Mouse (Mus musculus): Measurements from ENCODE around the gene Scd2. TPM values are rescaled to one million over a fixed set of nuclear protein-coding genes. Genes with fewer than 3 reads are reported as not detected.

Scd2 gene
- polyA plus RNA-seq, 1 experiment = 71.6 TPM

DNA sequence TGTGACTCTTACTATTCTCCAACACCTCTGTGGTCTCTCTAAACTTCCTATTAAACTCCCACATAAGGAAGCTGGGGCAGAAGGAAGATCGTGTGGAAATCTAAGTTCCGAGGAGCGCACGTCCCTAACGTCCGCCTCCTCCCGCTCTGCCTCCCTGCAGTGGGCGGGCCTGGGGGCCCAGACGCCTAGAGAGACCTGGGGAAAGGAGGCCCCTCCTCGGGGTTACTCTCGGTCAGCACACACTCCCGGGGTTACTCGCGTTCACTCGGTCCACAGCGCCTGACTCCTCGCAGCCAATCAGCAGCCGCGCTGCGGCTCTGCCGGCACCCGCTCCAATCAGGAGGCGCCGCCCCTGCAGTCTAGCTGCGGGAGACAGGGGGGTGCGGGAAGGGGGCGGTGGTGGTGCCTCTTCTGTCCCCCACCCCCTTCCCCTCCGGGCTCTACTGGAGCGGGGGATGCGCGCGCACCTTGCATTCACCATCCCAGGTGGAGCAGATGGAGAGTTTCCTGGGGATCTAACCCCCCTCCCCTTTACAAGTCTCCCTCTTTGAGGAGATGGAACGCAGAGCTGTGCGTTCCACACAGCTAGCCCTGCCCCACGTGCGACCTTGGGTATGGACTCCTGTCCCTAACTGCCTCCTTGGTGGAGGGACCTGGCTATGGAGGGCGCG lies 9.3 kb upstream of the Scd2 start:
- H3K27me3 ChIP-seq (ENCODE audit: control insufficient read depth, insufficient read depth, low read length) = no peaks in the 10 kb centered on the region
- H3K27ac ChIP-seq (ENCODE audit: control insufficient read depth, insufficient read depth, low read depth, low read length) = peak overlapping the region; percentile 95
- H3K4me1 ChIP-seq (ENCODE audit: control insufficient read depth, insufficient read depth, low read length) = peaks cover 19% of the 10 kb centered on the region
- H3K4me3 ChIP-seq (ENCODE audit: control insufficient read depth, low read depth, low read length) = peak overlapping the region; percentile 82
- TF ChIP-seq CTCF (IDR thresholded peaks at IDR 0.05; ENCODE audit: control insufficient read depth, insufficient read depth, insufficient replicate concordance, low read depth, low read length) (no peak), POLR2A (IDR thresholded peaks at IDR 0.05; ENCODE audit: control insufficient read depth, low read depth, low read length) (peak; percentile 51; the same call in 1 of the 2 replicates)
- no peaks in the 10 kb centered on the region for H3K36me3 ChIP-seq (ENCODE audit: control insufficient read depth, insufficient read depth, low read length)

GRCm38 (mm10) chr19:44284723-44285122 lies 8.8 kb upstream of the Scd2 start:
- no peak; the same call in 1 of the 2 replicates for TF ChIP-seq POLR2A (IDR thresholded peaks at IDR 0.05; ENCODE audit: control insufficient read depth, low read depth, low read length)
- TF ChIP-seq CTCF (IDR thresholded peaks at IDR 0.05; ENCODE audit: control insufficient read depth, insufficient read depth, insufficient replicate concordance, low read depth, low read length) = no peak
- peak overlapping the region; percentile 82 for H3K4me3 ChIP-seq (ENCODE audit: control insufficient read depth, low read depth, low read length)
- no peaks in the 10 kb centered on the region for H3K36me3 ChIP-seq (ENCODE audit: control insufficient read depth, insufficient read depth, low read length)
- H3K4me1 ChIP-seq (ENCODE audit: control insufficient read depth, insufficient read depth, low read length) = peaks cover 19% of the 10 kb centered on the region
- H3K27me3 ChIP-seq (ENCODE audit: control insufficient read depth, insufficient read depth, low read length) = no peaks in the 10 kb centered on the region
- H3K27ac ChIP-seq (ENCODE audit: control insufficient read depth, insufficient read depth, low read depth, low read length) = peak overlapping the region; percentile 95

- TF ChIP-seq POLR2A (IDR thresholded peaks at IDR 0.05; ENCODE audit: control insufficient read depth, low read depth, low read length) = no peak
- no peak for TF ChIP-seq CTCF (IDR thresholded peaks at IDR 0.05; ENCODE audit: control insufficient read depth, insufficient read depth, insufficient replicate concordance, low read depth, low read length)
- peaks cover 19% of the 10 kb centered on the region for H3K4me1 ChIP-seq (ENCODE audit: control insufficient read depth, insufficient read depth, low read length)
- no peak overlapping the region for H3K4me3 ChIP-seq (ENCODE audit: control insufficient read depth, low read depth, low read length)
- no peaks in the 10 kb centered on the region for H3K36me3 ChIP-seq (ENCODE audit: control insufficient read depth, insufficient read depth, low read length)
- no peaks in the 10 kb centered on the region for H3K27me3 ChIP-seq (ENCODE audit: control insufficient read depth, insufficient read depth, low read length)
- H3K27ac ChIP-seq (ENCODE audit: control insufficient read depth, insufficient read depth, low read depth, low read length) = no peak overlapping the region
Observed at GRCm38 (mm10) chr19:44285554-44285953, 7.9 kb upstream of the Scd2 start.

- no peak overlapping the region for H3K27ac ChIP-seq (ENCODE audit: control insufficient read depth, insufficient read depth, low read depth, low read length)
- H3K27me3 ChIP-seq (ENCODE audit: control insufficient read depth, insufficient read depth, low read length) = no peaks in the 10 kb centered on the region
- H3K4me3 ChIP-seq (ENCODE audit: control insufficient read depth, low read depth, low read length) = no peak overlapping the region
- TF ChIP-seq POLR2A (IDR thresholded peaks at IDR 0.05; ENCODE audit: control insufficient read depth, low read depth, low read length) (no peak), CTCF (IDR thresholded peaks at IDR 0.05; ENCODE audit: control insufficient read depth, insufficient read depth, insufficient replicate concordance, low read depth, low read length) (no peak)
- peaks cover 19% of the 10 kb centered on the region for H3K4me1 ChIP-seq (ENCODE audit: control insufficient read depth, insufficient read depth, low read length)
- no peaks in the 10 kb centered on the region for H3K36me3 ChIP-seq (ENCODE audit: control insufficient read depth, insufficient read depth, low read length)
Observed at GRCm38 (mm10) chr19:44286109-44286508, 7.4 kb upstream of the Scd2 start.

- Histone ChIP-seq H3K27ac (ENCODE audit: control insufficient read depth, insufficient read depth, low read depth, low read length) (no peak overlapping the region), H3K4me3 (ENCODE audit: control insufficient read depth, low read depth, low read length) (no peak overlapping the region), H3K4me1 (ENCODE audit: control insufficient read depth, insufficient read depth, low read length) (peaks cover 16% of the 10 kb centered on the region), H3K36me3 (ENCODE audit: control insufficient read depth, insufficient read depth, low read length) (no peaks in the 10 kb centered on the region), H3K27me3 (ENCODE audit: control insufficient read depth, insufficient read depth, low read length) (no peaks in the 10 kb centered on the region)
- no peak for TF ChIP-seq POLR2A (IDR thresholded peaks at IDR 0.05; ENCODE audit: control insufficient read depth, low read depth, low read length)
- no peak for TF ChIP-seq CTCF (IDR thresholded peaks at IDR 0.05; ENCODE audit: control insufficient read depth, insufficient read depth, insufficient replicate concordance, low read depth, low read length)
Observed at GRCm38 (mm10) chr19:44287415-44288110, 5.9 kb upstream of the Scd2 start.

GRCm38 (mm10) chr19:44292083-44292482 lies 1.4 kb upstream of the Scd2 start:
- H3K4me3 ChIP-seq (ENCODE audit: control insufficient read depth, low read depth, low read length) = no peak overlapping the region
- H3K4me1 ChIP-seq (ENCODE audit: control insufficient read depth, insufficient read depth, low read length) = peaks cover 7% of the 10 kb centered on the region
- H3K27ac ChIP-seq (ENCODE audit: control insufficient read depth, insufficient read depth, low read depth, low read length) = no peak overlapping the region

DNA sequence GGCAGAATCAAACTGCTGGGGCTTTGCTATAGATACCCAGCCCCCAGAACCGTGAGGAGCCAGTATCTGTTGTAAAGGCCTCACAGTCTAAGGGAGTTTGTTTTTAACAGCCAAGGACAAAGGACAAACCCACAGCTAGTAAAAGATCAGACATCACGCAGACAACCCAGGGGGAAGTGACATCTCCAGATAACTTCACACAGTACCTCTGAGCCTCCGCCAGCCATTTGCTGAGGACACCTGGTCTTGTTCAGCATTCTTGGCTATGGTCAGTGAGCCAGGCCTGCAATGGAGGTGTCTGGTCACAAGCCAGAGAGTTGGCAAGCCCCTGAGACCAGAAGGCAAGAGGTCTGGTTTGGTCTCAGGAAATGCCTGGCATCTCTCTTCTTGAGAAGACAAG lies 991 bp upstream of the Scd2 start:
- no peak overlapping the region for H3K4me3 ChIP-seq (ENCODE audit: control insufficient read depth, low read depth, low read length)
- TF ChIP-seq CTCF (IDR thresholded peaks at IDR 0.05; ENCODE audit: control insufficient read depth, insufficient read depth, insufficient replicate concordance, low read depth, low read length) (no peak), POLR2A (IDR thresholded peaks at IDR 0.05; ENCODE audit: control insufficient read depth, low read depth, low read length) (no peak)
- peaks cover 7% of the 10 kb centered on the region for H3K4me1 ChIP-seq (ENCODE audit: control insufficient read depth, insufficient read depth, low read length)
- H3K27ac ChIP-seq (ENCODE audit: control insufficient read depth, insufficient read depth, low read depth, low read length) = no peak overlapping the region
- H3K27me3 ChIP-seq (ENCODE audit: control insufficient read depth, insufficient read depth, low read length) = no peaks in the 10 kb centered on the region
- H3K36me3 ChIP-seq (ENCODE audit: control insufficient read depth, insufficient read depth, low read length) = no peaks in the 10 kb centered on the region

More at GRCm38 (mm10) chr19:44292083-44292482, 1.4 kb upstream of the Scd2 start:
- no peak for TF ChIP-seq CTCF (IDR thresholded peaks at IDR 0.05; ENCODE audit: control insufficient read depth, insufficient read depth, insufficient replicate concordance, low read depth, low read length)
- no peak for TF ChIP-seq POLR2A (IDR thresholded peaks at IDR 0.05; ENCODE audit: control insufficient read depth, low read depth, low read length)
- no peaks in the 10 kb centered on the region for H3K27me3 ChIP-seq (ENCODE audit: control insufficient read depth, insufficient read depth, low read length)
- no peaks in the 10 kb centered on the region for H3K36me3 ChIP-seq (ENCODE audit: control insufficient read depth, insufficient read depth, low read length)

Data from testis, adult 2 months (tissue).